Mouse (Mus musculus): ENCODE results near the gene 4930579G24Rik. TPM values are rescaled to one million over a fixed set of nuclear protein-coding genes. Genes with fewer than 3 reads are reported as not detected.

The 4930579G24Rik gene
- 25.1 and 28.8 TPM in 2 replicates for polyA plus RNA-seq (2014; fragmentation: Nextera tagmentation; extraction: Ambion mirVana)

DNA sequence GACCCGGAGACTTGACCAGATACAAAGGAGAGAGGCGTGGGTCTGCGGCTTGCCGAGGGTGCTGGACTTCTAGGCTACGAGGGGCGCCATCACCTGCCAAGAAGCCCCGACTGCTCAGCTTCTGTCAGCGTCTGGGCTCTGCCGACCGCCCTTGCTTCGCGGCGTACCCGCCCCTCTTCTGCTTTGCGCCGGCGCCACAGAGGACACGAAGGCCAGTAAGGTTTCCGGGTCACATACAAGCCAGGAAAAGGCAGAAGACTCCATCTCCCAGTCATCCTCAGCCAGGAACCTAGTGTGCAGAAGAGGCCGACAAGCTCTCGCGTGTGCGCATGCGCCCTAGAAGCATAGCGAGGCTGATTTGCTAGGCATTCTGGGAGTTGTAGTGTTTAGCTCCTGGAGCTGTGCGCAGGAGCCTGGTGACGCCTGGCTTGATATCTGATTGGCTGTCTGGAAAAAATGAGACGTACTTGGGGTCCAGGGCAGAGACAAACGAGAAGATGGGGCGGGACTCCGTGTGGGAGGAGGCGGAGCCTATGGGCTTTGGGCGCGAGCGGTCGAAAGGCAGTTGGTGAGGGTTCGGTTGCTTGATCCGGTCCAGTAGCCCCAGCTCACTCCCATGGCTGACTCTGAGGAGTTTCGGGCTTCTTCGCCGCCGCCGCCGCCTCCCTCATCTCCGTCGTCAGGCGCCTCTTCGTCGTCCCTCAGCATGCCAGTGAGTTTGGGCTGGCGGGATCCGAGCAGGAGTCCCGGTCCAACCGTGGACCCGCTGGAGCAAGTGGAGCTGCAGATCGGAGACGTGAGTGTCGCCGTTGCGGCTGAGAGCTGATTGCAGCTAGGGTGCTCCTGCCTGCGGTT is at the start of gene 4930579G24Rik:
4930579G24Rik (plus strand) TSS at position 519 of the 855 bp plus-strand sequence.
- peak within 1 kb of the TSS; percentile 65; the same call in 1 of the 2 replicates for H3K27ac ChIP-seq (ENCODE audit: low read depth, low read length)
- under 1% methylated on average over 60 of the region's 60 CpGs for WGBS

DNA sequence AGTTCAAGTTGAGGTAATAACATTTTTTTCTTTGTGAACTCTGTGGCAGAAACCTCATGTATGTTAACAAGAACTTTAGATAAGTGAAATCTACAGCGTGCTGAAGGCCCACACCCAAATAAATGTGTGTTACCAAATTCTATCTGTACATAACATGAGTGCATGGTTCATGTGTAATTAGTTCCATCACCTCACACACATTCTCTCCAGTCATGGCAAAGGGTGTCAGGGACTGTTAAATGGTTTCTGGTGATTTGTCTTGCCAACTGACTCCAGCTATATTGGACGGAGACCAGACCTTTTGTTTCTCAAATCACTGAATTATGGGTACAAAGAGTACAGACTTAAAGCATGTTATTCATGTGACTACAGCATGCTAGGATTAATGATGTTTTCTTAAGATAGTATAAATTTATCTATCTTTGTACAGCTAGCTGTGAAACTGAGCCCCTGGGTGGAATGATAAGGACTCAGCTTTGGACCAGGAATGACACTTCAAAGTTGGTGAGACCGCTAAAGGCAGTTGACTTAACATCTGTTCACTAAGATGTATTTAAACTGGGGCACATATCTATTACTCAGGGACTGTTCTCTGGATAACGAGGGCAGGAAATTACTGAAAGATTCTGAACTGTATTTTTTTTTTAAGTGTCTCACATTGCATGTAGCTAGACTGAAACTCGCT is 48.8 kb upstream of the 4930579G24Rik start:
- DNase-seq (ENCODE audit: low spot score, missing footprints) (peak; percentile 28), ATAC-seq (ENCODE audit: low FRiP score) (no peak)
- Histone ChIP-seq H3K9ac (ENCODE audit: low read length) (no peak overlapping the region), H3K27ac (ENCODE audit: low read depth, low read length) (no peak overlapping the region), H3K36me3 (ENCODE audit: control insufficient read depth, insufficient read depth, low read length) (no peaks in the 10 kb centered on the region), H3K4me3 (ENCODE audit: low read depth, low read length) (no peak overlapping the region), H3K4me1 (ENCODE audit: control insufficient read depth, insufficient read depth, low read length) (peaks cover 10% of the 10 kb centered on the region), H3K4me2 (no peak overlapping the region), H3K27me3 (ENCODE audit: control insufficient read depth, insufficient read depth, low read length) (no peaks in the 10 kb centered on the region), H3K9me3 (ENCODE audit: control insufficient read depth, low read length) (no peaks in the 10 kb centered on the region)
- 84% methylated on average over 5 of the region's 5 CpGs for WGBS

More for the DNA sequence above, at the start of gene 4930579G24Rik:
- H3K9ac ChIP-seq (ENCODE audit: low read length) = peak within 1 kb of the TSS; percentile 82
- H3K27me3 ChIP-seq (ENCODE audit: control insufficient read depth, insufficient read depth, low read length) = no peaks in the 10 kb centered on the region
- peak; percentile 99 for DNase-seq (ENCODE audit: low spot score, missing footprints)
- peaks cover 16% of the 10 kb centered on the region for H3K36me3 ChIP-seq (ENCODE audit: control insufficient read depth, insufficient read depth, low read length)
- ATAC-seq (ENCODE audit: low FRiP score) = peak; percentile 99
- peak within 1 kb of the TSS; percentile 69 for H3K4me3 ChIP-seq (ENCODE audit: low read depth, low read length)
- peak within 1 kb of the TSS; percentile 81 for H3K4me2 ChIP-seq
- peaks cover 10% of the 10 kb centered on the region for H3K4me1 ChIP-seq (ENCODE audit: control insufficient read depth, insufficient read depth, low read length)
- no peaks in the 10 kb centered on the region for H3K9me3 ChIP-seq (ENCODE audit: control insufficient read depth, low read length)

DNA sequence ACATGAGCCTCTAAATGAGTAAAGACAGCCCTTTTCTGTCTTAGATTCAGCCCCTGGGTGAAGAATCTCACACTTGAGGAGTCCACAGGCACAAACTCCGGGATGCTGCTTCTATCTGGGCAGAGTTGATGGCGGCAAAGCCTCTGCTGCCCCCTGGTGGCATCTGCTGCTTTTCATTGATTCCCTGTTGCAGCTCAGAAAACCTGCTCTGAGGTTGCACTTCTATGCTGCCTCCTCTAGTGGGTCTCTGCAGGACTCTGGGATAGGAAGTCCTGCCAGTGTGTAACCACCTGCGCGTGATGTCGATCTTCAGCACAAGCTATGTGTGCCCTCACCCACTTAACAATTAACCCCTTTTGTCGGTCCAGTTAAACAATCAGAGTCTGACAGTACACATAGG is 42.1 kb upstream of the 4930579G24Rik start:
- DNase-seq (ENCODE audit: low spot score, missing footprints) (peak; percentile 99), ATAC-seq (ENCODE audit: low FRiP score) (peak; percentile 78)
- Histone ChIP-seq H3K9ac (ENCODE audit: low read length) (no peak overlapping the region), H3K4me1 (ENCODE audit: control insufficient read depth, insufficient read depth, low read length) (no peaks in the 10 kb centered on the region), H3K27me3 (ENCODE audit: control insufficient read depth, insufficient read depth, low read length) (no peaks in the 10 kb centered on the region), H3K27ac (ENCODE audit: low read depth, low read length) (no peak overlapping the region), H3K4me2 (no peak overlapping the region), H3K9me3 (ENCODE audit: control insufficient read depth, low read length) (no peaks in the 10 kb centered on the region), H3K36me3 (ENCODE audit: control insufficient read depth, insufficient read depth, low read length) (no peaks in the 10 kb centered on the region), H3K4me3 (ENCODE audit: low read depth, low read length) (no peak overlapping the region)
- 5% methylated on average over 6 of the region's 6 CpGs for WGBS

DNA sequence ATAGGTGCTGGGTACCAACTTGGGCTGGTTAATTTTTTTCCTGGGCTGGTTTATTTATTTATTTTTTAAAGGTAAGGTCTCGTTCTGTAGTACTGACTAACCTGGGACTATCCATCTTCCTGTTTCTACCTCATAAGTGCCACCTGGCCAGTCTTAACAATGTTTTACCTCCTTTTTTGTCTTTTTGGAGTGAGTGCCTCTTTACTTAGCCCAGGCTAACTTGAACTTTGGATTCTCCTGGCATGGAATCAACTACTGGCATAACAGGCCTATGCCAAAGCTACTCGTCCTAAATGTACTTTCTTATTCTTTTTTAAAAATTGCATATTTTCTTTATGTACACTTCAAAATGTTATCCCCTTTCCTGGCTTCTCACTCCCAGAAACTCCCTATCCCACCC is 39.2 kb upstream of the 4930579G24Rik start:
- Histone ChIP-seq H3K9ac (ENCODE audit: low read length) (no peak overlapping the region), H3K27me3 (ENCODE audit: control insufficient read depth, insufficient read depth, low read length) (no peaks in the 10 kb centered on the region), H3K9me3 (ENCODE audit: control insufficient read depth, low read length) (no peaks in the 10 kb centered on the region), H3K36me3 (ENCODE audit: control insufficient read depth, insufficient read depth, low read length) (no peaks in the 10 kb centered on the region; the same call in 1 of the 2 replicates), H3K4me1 (ENCODE audit: control insufficient read depth, insufficient read depth, low read length) (peaks cover 6% of the 10 kb centered on the region), H3K27ac (ENCODE audit: low read depth, low read length) (no peak overlapping the region), H3K4me3 (ENCODE audit: low read depth, low read length) (no peak overlapping the region), H3K4me2 (no peak overlapping the region)
- DNase-seq (ENCODE audit: low spot score, missing footprints) = peak; percentile 19
- 90% methylated on average over 2 of the region's 2 CpGs for WGBS
- ATAC-seq (ENCODE audit: low FRiP score) = no peak

DNA sequence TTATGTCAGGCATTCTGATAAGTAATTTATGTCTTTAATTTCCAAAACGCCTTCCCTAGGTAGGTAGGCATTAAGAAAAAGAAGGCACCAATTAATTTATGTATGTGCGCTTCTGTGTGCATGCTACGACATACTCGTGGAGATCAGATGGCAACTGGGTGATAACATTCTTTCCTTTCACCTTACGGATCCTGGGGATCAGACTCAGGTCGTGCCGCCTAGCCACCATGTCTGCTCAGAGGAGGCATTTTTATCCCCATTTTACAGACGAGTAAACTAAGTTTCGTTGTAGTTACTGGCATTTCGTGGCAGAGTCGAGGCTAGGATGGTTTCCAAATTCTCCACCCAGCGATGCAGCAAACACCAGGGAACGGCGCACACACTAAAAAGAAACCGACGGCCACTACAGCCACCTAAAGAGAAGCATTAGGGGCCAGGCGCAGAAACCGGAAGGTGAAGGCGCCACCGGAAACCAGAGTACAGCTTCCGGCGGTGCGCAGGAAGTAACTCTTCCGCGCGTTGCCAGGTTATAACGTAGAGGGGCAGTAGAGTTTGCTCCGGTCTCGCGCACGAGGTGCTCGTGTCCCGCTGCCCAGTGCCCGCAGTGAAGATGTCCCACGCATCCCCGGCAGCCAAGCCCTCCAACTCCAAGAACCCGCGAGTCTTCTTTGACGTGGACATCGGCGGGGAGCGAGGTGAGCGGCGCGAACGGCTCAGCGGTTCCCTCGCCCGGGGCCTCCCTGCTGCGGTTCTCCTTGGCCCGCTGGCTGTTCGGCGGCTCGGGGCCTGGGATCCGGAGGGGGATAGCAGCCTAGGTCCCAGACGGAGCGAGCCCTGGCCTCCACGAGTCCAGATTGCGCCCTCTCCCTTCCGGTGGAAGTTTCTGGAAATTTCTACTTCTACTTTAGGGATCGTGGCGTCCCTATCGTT is 37.8 kb upstream of the 4930579G24Rik start, which contains the start of gene Ppid:
Ppid (plus strand) TSS at position 480 of the 930 bp plus-strand sequence.
- no peaks in the 10 kb centered on the region for H3K27me3 ChIP-seq (ENCODE audit: control insufficient read depth, insufficient read depth, low read length)
- DNase-seq (ENCODE audit: low spot score, missing footprints) (peak; percentile 98), ATAC-seq (ENCODE audit: low FRiP score) (peak; percentile 88)
- WGBS = 4% methylated on average over 63 of the region's 63 CpGs
- H3K4me1 ChIP-seq (ENCODE audit: control insufficient read depth, insufficient read depth, low read length) = peaks cover 6% of the 10 kb centered on the region
- H3K4me2 ChIP-seq = peak within 1 kb of the TSS; percentile 57
- peak within 1 kb of the TSS; percentile 59 for H3K27ac ChIP-seq (ENCODE audit: low read depth, low read length)
- peak within 1 kb of the TSS; percentile 83 for H3K4me3 ChIP-seq (ENCODE audit: low read depth, low read length)
- H3K36me3 ChIP-seq (ENCODE audit: control insufficient read depth, insufficient read depth, low read length) = no peaks in the 10 kb centered on the region; the same call in 1 of the 2 replicates
- H3K9ac ChIP-seq (ENCODE audit: low read length) = peak within 1 kb of the TSS; percentile 83
- no peaks in the 10 kb centered on the region for H3K9me3 ChIP-seq (ENCODE audit: control insufficient read depth, low read length)

DNA sequence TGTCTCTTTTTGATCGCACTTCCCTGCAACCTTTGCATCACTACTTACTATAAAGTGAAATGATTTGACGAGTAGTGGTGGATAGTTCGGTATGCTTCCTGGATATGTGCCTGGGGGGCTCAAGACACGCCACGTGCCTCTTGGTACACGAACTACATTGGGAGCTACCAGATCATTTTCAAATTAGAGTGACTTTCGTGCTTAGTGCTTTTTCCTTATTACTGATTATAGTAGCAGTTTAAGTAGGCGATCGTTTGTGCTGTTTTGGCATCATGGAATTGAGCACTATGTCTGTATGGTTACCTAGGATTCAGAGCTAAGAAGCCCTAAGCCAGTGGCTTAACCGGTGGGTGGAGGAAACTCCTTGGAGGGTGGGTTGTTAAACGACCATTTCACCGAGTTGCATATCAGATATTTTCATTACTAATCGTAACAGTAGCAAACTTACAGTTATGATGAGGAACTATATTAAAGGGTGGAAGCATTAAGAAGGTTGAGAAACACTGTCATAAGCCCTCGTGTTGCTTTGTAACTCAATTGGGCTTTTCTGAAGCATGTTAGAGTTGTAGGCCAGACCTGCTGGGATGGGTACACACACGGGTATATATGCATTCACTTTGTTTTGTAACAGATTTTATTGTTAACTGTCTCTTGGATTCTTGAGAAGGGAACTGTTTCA is 36.9 kb upstream of the 4930579G24Rik start:
- WGBS = 5% methylated on average over 15 of the region's 15 CpGs

DNA sequence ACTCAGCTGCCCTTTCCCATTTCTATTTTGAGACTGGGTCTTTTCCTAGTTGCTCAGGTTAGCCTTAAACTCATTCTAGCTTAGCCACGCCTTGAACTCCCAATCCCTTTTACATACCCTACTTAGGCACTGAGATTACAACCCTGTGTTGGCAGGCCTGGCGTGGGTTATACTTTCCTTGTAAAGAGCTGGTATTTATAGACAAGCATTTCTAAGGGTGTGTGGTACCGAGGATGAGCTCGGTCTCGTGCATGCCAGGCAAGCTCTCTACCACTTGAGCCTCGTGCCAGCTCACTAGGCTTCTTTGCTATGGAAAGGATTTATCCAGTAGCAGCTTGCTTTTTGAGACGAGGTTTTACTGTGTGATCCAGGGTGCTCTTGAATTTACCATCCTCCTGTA is 33.4 kb upstream of the 4930579G24Rik start:
- no peak for ATAC-seq (ENCODE audit: low FRiP score)
- H3K36me3 ChIP-seq (ENCODE audit: control insufficient read depth, insufficient read depth, low read length) = peaks cover 17% of the 10 kb centered on the region

More for the DNA sequence above, 36.9 kb upstream of the 4930579G24Rik start:
- no peaks in the 10 kb centered on the region for H3K9me3 ChIP-seq (ENCODE audit: control insufficient read depth, low read length)
- DNase-seq (ENCODE audit: low spot score, missing footprints) (peak; percentile 89), ATAC-seq (ENCODE audit: low FRiP score) (peak; percentile 34; the same call in 1 of the 2 replicates)
- H3K9ac ChIP-seq (ENCODE audit: low read length) = peak overlapping the region; percentile 83
- peaks cover 3% of the 10 kb centered on the region; the same call in 1 of the 2 replicates for H3K36me3 ChIP-seq (ENCODE audit: control insufficient read depth, insufficient read depth, low read length)
- H3K27ac ChIP-seq (ENCODE audit: low read depth, low read length) = peak overlapping the region; percentile 59
- H3K4me1 ChIP-seq (ENCODE audit: control insufficient read depth, insufficient read depth, low read length) = peaks cover 6% of the 10 kb centered on the region
- peak overlapping the region; percentile 83 for H3K4me3 ChIP-seq (ENCODE audit: low read depth, low read length)
- peak overlapping the region; percentile 57 for H3K4me2 ChIP-seq
- no peaks in the 10 kb centered on the region for H3K27me3 ChIP-seq (ENCODE audit: control insufficient read depth, insufficient read depth, low read length)

DNA sequence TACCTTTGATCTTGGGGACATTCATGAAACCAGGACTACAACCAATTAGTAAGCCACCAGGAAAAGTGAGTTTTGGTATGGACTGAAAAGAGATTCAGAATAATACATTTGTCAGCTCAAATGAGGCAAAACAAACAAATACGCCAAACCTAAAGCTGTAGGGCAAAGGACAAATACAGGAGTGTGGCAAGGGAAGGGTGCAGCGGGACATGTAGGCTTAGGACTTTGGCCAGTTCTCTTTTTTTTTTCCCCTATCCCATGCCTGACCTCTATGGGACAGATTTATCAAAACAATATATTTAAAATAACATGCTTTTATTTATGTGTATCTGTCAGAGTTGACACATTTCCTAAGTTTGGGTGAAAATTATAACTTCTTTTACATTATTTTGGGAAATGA is 19.0 kb upstream of the 4930579G24Rik start:
- no peak for DNase-seq (ENCODE audit: low spot score, missing footprints)
- peaks cover 15% of the 10 kb centered on the region for H3K36me3 ChIP-seq (ENCODE audit: control insufficient read depth, insufficient read depth, low read length)
- no peak for ATAC-seq (ENCODE audit: low FRiP score)
- no peak overlapping the region for H3K4me3 ChIP-seq (ENCODE audit: low read depth, low read length)
- H3K4me2 ChIP-seq = no peak overlapping the region
- no peaks in the 10 kb centered on the region for H3K4me1 ChIP-seq (ENCODE audit: control insufficient read depth, insufficient read depth, low read length)
- 97% methylated on average over 2 of the region's 2 CpGs for WGBS
- H3K9ac ChIP-seq (ENCODE audit: low read length) = no peak overlapping the region
- H3K9me3 ChIP-seq (ENCODE audit: control insufficient read depth, low read length) = no peaks in the 10 kb centered on the region
- no peaks in the 10 kb centered on the region for H3K27me3 ChIP-seq (ENCODE audit: control insufficient read depth, insufficient read depth, low read length)
- no peak overlapping the region for H3K27ac ChIP-seq (ENCODE audit: low read depth, low read length)

More for the DNA sequence above, 33.4 kb upstream of the 4930579G24Rik start:
- Histone ChIP-seq H3K4me1 (ENCODE audit: control insufficient read depth, insufficient read depth, low read length) (peaks cover 6% of the 10 kb centered on the region), H3K27me3 (ENCODE audit: control insufficient read depth, insufficient read depth, low read length) (no peaks in the 10 kb centered on the region), H3K4me3 (ENCODE audit: low read depth, low read length) (no peak overlapping the region), H3K9ac (ENCODE audit: low read length) (no peak overlapping the region), H3K9me3 (ENCODE audit: control insufficient read depth, low read length) (no peaks in the 10 kb centered on the region), H3K4me2 (no peak overlapping the region), H3K27ac (ENCODE audit: low read depth, low read length) (no peak overlapping the region)
- WGBS = 97% methylated on average over 7 of the region's 7 CpGs
- DNase-seq (ENCODE audit: low spot score, missing footprints) = no peak
